Mouse (Mus musculus) forebrain, embryonic 14.5 days (tissue): ENCODE measurements around the gene Tceal9. TPM values are rescaled to one million over a fixed set of nuclear protein-coding genes. Genes with fewer than 3 reads are reported as not detected.
A peak's percentile ranks its signal among the peaks of the same experiment; 100 is the strongest.

Experiments
- ATAC-seq: fragments of 200-750 bp; cut with Nextera tagmentation; 2 replicates; pipeline ENCODE4 v1.8.0; 2017; ENCODE audit warnings: mild to moderate bottlenecking, moderate library complexity
- DNase-seq: peaks from one replicate; pipeline ENCODE4 v3.0.0-alpha.2; 2015; ENCODE audit warnings: low spot score
- H3K27ac ChIP-seq: fragments of 300-500 bp; sonication (generic); 2 replicates; pipeline ENCODE4 v1.5.1; 2014; ENCODE audit warnings: low read depth, mild to moderate bottlenecking, control low read depth, low read length, moderate library complexity
- H3K27me3 ChIP-seq: fragments of 300-500 bp; sonication (generic); replicated peaks from 2 replicates; pipeline ENCODE4 v1.6.1; 2014; ENCODE audit warnings: low read length, control low read depth, mixed read lengths; ENCODE audit not compliant: control insufficient read depth, insufficient read depth
- H3K36me3 ChIP-seq: fragments of 300-500 bp; sonication (generic); 2 replicates; pipeline ENCODE4 v1.6.1; 2014; ENCODE audit warnings: low read length, control low read depth; ENCODE audit not compliant: control insufficient read depth, insufficient read depth
- H3K4me1 ChIP-seq: fragments of 300-500 bp; sonication (generic); 2 replicates; pipeline ENCODE4 v1.6.1; 2014; ENCODE audit warnings: antibody characterized with exemption, low read length, control low read depth; ENCODE audit not compliant: control insufficient read depth, insufficient read depth
- H3K4me2 ChIP-seq: fragments of 300-500 bp; sonication (generic); 2 replicates; pipeline ENCODE4 v1.6.1; 2014; ENCODE audit warnings: mild to moderate bottlenecking, control low read depth, low read length
- H3K4me3 ChIP-seq: fragments of 300-500 bp; sonication (generic); 2 replicates; pipeline ENCODE4 v1.5.1; 2014; ENCODE audit warnings: low read depth, low read length, control low read depth
- H3K9ac ChIP-seq: fragments of 300-500 bp; sonication (generic); 2 replicates; pipeline ENCODE4 v1.6.1; 2014; ENCODE audit warnings: mild to moderate bottlenecking, low read length, control low read depth, moderate library complexity
- H3K9me3 ChIP-seq: fragments of 300-500 bp; sonication (generic); replicated peaks from 2 replicates; pipeline ENCODE4 v1.6.1; 2016; ENCODE audit warnings: low read length, control low read depth, mixed read lengths; ENCODE audit not compliant: control insufficient read depth
- WGBS: fragments of 180-500 bp; shearing (Covaris S2); extraction: QIAGEN DNeasy Blood & Tissue Kit; methylation state at CpG from one replicate; pipeline ENCODE4 v1.1.7; 2014; 5-methylcytosine and 5-hydroxymethylcytosine counted together
- polyA plus RNA-seq: library from polyadenylated mRNA; unstranded; fragments of >200 nt; fragmentation: Nextera tagmentation; extraction: Ambion mirVana; gene quantifications from 2 replicates; pipeline ENCODE4 v1.2.1, GENCODE M21; 2014

Tceal9 gene
- polyA plus RNA-seq, 1 experiment from 2014 or later = 379 TPM

GRCm38 (mm10) chrX:136216303-136216702 lies 28.6 kb upstream of the Tceal9 start:
- ATAC-seq (no peak), DNase-seq (peak; percentile 7)
- no peaks in the 10 kb centered on the region for H3K36me3 ChIP-seq
- H3K9me3 ChIP-seq = no peaks in the 10 kb centered on the region
- H3K4me1 ChIP-seq = no peaks in the 10 kb centered on the region
- H3K4me2 ChIP-seq = no peak overlapping the region
- H3K27ac ChIP-seq = no peak overlapping the region
- H3K9ac ChIP-seq = no peak overlapping the region
- 48% methylated on average over 1 of the region's 1 CpGs for WGBS
- no peaks in the 10 kb centered on the region for H3K27me3 ChIP-seq
- H3K4me3 ChIP-seq = no peak overlapping the region

GRCm38 (mm10) chrX:136223714-136224113 lies 21.2 kb upstream of the Tceal9 start:
- Histone ChIP-seq H3K27ac (no peak overlapping the region), H3K9ac (no peak overlapping the region), H3K27me3 (no peaks in the 10 kb centered on the region), H3K36me3 (no peaks in the 10 kb centered on the region), H3K9me3 (no peaks in the 10 kb centered on the region), H3K4me1 (no peaks in the 10 kb centered on the region), H3K4me2 (no peak overlapping the region), H3K4me3 (no peak overlapping the region)
- no peak for DNase-seq
- ATAC-seq = no peak
- WGBS = 78% methylated on average over 6 of the region's 6 CpGs

GRCm38 (mm10) chrX:136227768-136228167 lies 17.1 kb upstream of the Tceal9 start:
- no peak overlapping the region for H3K27ac ChIP-seq
- peak; percentile 22 for DNase-seq
- 60% methylated on average over 5 of the region's 5 CpGs for WGBS
- no peaks in the 10 kb centered on the region for H3K36me3 ChIP-seq
- no peaks in the 10 kb centered on the region for H3K27me3 ChIP-seq
- H3K4me1 ChIP-seq = no peaks in the 10 kb centered on the region
- no peak overlapping the region for H3K4me2 ChIP-seq
- no peaks in the 10 kb centered on the region for H3K9me3 ChIP-seq
- ATAC-seq = no peak
- H3K4me3 ChIP-seq = no peak overlapping the region
- H3K9ac ChIP-seq = no peak overlapping the region

DNA sequence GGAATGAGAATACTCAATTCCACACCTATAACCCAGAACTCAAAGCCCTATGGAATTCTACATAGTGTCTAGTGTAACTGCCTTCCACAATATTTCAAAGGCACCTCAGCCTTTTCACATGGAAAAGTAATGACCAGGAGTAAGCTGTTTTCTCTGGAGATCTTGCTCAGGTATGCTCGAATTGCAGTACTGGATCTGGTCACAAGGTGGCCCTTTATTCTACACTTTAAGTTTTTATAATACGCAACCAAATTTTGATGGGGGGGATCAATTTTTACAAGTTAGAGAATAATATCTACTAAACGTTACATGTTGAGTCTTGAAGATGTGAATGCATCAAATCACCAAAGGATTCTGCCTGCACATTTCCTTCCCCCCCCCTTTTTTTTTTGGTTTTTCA lies 6.8 kb upstream of the Tceal9 start:
- Histone ChIP-seq H3K4me3 (no peak overlapping the region), H3K36me3 (no peaks in the 10 kb centered on the region), H3K9ac (no peak overlapping the region), H3K4me2 (no peak overlapping the region), H3K27ac (no peak overlapping the region), H3K4me1 (no peaks in the 10 kb centered on the region), H3K27me3 (no peaks in the 10 kb centered on the region), H3K9me3 (no peaks in the 10 kb centered on the region)
- WGBS = 46% methylated on average over 3 of the region's 3 CpGs
- DNase-seq (peak; percentile 62), ATAC-seq (no peak)

DNA sequence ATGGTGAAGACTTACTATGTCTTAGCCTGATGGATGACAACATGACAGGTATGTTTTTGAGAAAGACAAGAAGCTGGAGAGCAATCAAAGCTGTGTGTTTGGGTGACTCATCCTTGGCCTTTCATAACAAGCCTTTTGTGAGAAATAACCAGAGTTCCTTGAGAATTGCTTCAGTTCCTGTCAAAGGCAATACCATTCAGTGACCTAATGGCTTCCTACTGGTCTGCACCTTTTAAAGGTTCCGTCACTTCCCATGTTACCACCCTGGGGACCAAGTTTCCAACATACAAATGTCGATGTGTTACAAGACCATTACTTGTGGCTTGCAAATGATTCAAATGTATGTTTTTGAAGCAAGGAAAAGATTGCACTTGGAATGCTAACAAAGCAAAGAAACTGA lies 1.7 kb upstream of the Tceal9 start:
- Histone ChIP-seq H3K9ac (no peak overlapping the region), H3K4me3 (no peak overlapping the region), H3K9me3 (no peaks in the 10 kb centered on the region), H3K36me3 (peaks cover 11% of the 10 kb centered on the region; the same call in 1 of the 2 replicates), H3K27ac (no peak overlapping the region), H3K4me1 (no peaks in the 10 kb centered on the region), H3K4me2 (no peak overlapping the region), H3K27me3 (no peaks in the 10 kb centered on the region)
- ATAC-seq (no peak), DNase-seq (no peak)
- 87% methylated on average over 2 of the region's 2 CpGs for WGBS

- peak overlapping the region; percentile 47 for H3K4me2 ChIP-seq
- H3K36me3 ChIP-seq = peaks cover 11% of the 10 kb centered on the region; the same call in 1 of the 2 replicates
- H3K9ac ChIP-seq = peak overlapping the region; percentile 73
- H3K4me3 ChIP-seq = peak overlapping the region; percentile 49
- H3K4me1 ChIP-seq = no peaks in the 10 kb centered on the region
- H3K27me3 ChIP-seq = no peaks in the 10 kb centered on the region
- no peaks in the 10 kb centered on the region for H3K9me3 ChIP-seq
- H3K27ac ChIP-seq = peak overlapping the region; percentile 78
- 35% methylated on average over 15 of the region's 15 CpGs for WGBS
- ATAC-seq (peak; percentile 76), DNase-seq (peak; percentile 49)
These were observed 717 bp downstream of the Tceal9 start for GRCm38 (mm10) chrX:136245521-136246071.

DNA sequence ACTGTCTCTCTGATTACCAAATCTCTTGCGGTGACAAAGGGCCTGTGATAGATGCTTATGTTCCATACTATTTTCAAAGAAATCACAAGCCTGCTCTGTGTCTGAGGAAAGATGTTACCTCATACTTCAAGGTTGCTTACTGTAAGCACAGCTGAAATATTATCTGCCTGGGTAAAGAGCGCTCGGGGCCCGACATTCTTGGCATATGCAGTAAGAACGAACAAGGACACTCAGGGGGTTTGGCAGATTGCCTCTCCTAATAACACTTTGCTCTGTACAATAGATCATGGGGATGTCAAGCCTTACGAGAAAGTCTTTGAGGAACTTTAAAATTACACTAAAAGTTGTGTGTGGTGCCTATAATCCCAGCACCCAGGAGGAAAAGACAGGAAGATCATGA lies 3.9 kb downstream of the Tceal9 start:
- H3K4me1 ChIP-seq = no peaks in the 10 kb centered on the region
- no peak overlapping the region for H3K27ac ChIP-seq
- peaks cover 11% of the 10 kb centered on the region; the same call in 1 of the 2 replicates for H3K36me3 ChIP-seq
- no peak overlapping the region for H3K4me3 ChIP-seq
- WGBS = 80% methylated on average over 6 of the region's 6 CpGs
- DNase-seq = no peak
- no peaks in the 10 kb centered on the region for H3K27me3 ChIP-seq
- no peak overlapping the region for H3K4me2 ChIP-seq
- H3K9ac ChIP-seq = no peak overlapping the region
- no peak for ATAC-seq
- no peaks in the 10 kb centered on the region for H3K9me3 ChIP-seq

DNA sequence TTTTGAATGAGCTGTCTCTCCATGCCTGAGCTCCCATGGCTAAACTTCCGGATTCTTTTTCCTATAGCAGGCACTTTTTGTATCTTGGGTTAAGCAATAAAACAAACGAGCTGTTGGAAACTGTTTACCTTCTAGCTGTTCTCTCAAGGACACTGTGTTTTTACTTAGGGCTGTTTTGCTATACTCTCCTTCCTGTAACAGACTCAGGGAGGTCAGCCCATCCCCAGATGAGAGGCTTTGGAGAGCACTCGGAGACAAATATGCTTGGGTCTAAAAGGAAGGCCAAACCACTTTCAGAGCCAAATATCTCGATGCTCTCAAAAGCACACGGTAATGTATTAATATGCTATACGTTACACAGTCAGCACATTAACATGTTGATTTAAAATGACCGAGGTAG lies 4.8 kb downstream of the Tceal9 start:
- H3K27ac ChIP-seq = no peak overlapping the region
- no peaks in the 10 kb centered on the region for H3K9me3 ChIP-seq
- no peaks in the 10 kb centered on the region for H3K4me1 ChIP-seq
- no peak for DNase-seq
- no peak overlapping the region for H3K4me2 ChIP-seq
- WGBS = 83% methylated on average over 7 of the region's 7 CpGs
- no peak for ATAC-seq
- no peaks in the 10 kb centered on the region for H3K27me3 ChIP-seq
- no peak overlapping the region for H3K4me3 ChIP-seq
- peaks cover 11% of the 10 kb centered on the region; the same call in 1 of the 2 replicates for H3K36me3 ChIP-seq
- H3K9ac ChIP-seq = no peak overlapping the region

DNA sequence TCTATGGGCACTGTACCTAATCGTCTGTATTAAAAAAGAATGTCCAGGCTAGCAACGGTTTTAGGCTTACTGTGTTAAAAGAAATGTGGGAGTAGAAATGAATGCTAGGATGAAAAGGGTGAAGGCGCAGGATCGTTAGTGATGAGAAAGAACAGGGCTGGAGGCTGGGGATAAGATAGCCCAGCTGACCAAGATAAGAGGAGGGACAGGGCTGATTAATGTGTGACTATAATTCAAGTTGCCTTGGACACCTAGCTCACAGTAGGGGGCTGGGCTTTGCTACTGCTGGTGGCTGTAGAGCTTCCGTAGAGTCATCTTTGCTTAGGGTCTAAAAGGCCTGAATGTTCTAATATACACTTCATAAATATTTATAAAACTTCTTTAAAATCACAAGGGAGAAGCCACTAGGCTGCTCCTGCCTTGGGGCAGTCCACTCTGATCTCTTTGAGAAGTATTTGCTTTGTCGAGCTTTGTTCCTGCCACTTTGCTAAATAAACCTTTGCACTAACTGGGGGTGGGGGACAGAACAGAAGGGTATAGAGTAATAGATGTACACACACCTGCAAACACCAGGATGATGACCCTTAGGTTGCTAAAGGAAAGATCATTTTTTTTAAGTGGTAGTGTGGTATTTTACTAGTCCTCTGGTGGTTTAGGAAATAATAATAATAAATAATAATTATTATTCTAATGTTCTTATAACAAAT lies 7.3 kb downstream of the Tceal9 start:
- Histone ChIP-seq H3K9me3 (no peaks in the 10 kb centered on the region), H3K36me3 (peaks cover 9% of the 10 kb centered on the region; the same call in 1 of the 2 replicates), H3K27me3 (no peaks in the 10 kb centered on the region), H3K4me1 (no peaks in the 10 kb centered on the region), H3K4me3 (no peak overlapping the region), H3K27ac (no peak overlapping the region), H3K9ac (no peak overlapping the region), H3K4me2 (no peak overlapping the region)
- 56% methylated on average over 6 of the region's 6 CpGs for WGBS
- ATAC-seq (no peak), DNase-seq (no peak)
